Mouse (Mus musculus): Measurements from ENCODE around the gene Mmrn2.
"Not testable (repeated sequence)": the region's sequence is repeated elsewhere in the genome, so short reads cannot be mapped to it uniquely, and the experiment has no call there.

The Mmrn2 gene

DNA sequence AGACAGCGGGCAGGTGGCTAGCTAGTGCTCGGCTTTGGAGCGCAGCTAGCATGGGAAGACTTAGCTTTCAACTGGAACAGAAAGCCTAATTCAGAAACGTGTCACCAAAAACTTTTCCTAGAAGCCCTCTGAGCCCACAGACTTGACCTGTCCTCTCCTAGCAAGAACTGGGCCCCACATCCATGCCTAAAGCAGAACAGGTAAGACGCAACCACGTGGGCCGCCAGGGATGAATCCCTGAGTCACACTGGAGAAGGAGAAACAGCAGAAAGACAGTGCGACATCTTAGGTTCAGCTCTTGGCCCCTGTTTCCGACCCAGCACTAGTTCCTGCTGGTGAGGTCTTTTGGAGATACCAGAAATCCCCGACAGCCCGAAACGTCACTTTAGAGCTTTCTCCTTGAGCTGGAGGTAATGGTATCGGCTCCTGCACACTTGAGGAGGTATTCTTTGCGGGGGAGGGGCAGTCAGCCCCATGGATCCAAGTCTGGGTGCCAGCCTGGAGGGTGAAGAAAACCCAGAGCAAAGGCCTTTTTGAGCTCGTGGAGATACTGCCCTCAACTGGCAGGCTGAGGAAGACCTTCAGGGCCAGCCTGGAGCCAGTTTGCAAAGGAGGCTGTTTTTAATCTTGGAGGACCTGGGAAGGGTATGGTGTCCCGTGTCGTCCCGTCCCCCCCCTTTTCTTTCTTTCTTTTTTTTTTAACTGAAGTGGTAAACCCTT, 12.4 kb upstream of the Mmrn2 start:
- peak; percentile 82 for DNase-seq (ENCODE audit: low read depth)

DNA sequence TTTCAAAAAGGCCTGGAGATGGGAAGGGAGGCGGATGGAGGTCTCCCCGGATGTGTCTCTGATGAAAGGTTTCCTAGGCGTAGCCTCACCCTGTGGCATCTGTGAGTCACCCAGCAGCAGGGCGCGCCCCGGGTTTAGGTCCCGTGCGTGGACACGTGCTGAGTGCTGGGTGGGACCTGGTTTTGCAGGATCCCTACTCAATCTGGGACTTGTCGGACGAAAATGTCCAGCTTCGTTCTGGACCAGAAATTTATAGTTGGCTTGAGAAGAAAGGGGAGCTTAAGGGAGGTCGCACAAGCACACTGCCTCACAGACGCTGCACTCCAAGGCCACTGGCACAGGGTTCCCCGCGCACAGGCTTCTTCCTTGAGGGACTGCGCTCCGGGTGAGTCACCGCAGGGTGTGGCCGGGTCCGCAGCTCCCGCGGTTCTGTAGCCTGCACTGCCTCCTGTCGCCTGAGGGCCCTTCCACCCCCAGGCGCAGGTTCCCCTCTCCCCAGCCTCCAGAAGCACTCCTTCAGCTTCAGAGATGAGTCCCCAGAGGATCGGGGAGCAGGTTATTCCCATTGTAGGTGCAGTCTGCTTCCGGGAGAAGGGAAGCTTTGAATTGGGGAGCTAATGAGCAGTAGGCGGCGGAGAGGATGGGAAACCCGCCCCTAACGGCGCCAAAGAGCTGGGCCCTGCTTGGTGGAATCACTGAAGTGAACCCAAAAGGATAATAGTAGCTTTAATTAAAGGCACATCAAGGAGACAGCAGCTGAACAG, 11.6 kb upstream of the Mmrn2 start:
- peak; percentile 87 for DNase-seq (ENCODE audit: low read depth)

DNA sequence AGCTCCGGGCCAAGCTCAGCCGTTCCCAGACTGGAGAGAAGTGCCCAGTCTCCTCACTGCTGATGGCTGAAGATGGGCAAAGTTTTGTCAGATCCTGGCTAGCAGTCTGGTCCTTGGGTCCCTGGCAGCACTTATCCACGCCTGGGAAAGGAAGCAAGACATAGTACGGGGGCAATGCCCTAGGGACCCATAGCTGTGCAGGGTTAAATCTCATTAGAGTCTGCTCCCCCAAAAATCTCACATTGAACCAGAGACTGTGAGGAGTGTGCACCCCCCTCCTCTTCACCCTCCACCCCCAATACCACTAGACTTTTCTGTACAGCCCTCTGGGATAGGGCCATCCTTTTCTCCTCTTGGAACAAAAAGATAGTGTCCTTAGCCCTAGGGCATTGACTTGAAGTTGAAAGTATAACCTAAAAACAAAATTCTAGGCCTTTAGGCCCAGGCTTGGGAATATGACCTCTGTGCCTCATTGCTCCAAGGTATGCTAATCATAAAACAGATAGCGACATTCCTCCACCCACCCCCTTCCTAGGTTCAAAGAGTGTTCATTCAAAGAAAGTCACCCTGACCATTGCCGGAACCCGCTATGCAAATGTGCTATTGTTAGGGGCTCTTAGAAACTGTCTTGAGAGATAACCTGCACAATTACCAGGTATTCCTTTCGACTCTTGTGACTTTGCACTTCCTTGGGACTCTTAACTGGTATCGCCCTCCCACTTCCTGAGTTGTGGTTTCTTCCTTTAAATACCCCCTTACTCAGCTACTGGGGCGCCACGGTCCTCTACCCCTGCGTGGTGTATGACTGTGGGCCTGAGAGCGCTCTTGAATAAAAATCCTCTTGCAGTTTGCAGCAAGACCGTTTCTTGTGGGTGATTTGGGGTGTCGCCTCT, 10.8 kb upstream of the Mmrn2 start:
- not testable (repeated sequence) for DNase-seq (ENCODE audit: low read depth)

DNA sequence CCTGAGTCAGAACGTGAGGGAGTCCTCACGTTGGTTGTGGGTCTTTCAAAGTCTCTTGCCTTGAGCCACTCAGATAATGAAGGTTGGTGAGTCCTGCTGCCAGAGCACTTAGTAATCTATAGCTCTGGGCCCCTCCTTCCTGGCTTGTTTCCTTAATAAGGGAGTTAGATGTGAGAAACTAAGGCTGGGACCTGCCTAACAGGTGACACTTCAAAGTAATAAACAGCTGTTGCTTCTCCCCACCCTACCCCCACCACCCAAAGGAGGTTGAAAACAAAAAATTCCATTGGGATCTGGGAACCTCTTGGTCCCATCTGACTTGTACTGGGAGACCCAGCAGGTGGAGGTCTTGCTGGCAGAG, 10.1 kb upstream of the Mmrn2 start:
- DNase-seq (ENCODE audit: low read depth), result no peak

DNA sequence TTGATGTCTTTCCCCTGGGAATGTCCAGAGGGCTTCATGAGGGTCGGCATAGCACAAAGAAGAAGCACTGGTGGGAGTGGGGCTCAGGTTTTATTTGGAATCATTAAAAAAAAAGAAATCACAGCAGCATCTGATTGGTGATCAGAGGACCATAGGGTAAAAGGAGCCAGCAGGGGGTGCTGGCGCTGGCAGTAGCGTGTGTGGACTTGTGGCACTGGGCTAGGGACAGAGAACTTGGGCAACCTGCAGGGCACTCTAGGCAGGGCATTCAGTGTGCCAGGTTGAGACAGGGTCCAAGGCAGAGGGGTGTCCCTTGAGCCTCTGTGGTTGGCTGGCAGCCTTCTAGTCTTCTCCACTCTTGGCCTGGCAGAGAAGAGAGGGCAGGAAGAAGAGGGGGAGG, 5.1 kb upstream of the Mmrn2 start:
- DNase-seq (ENCODE audit: low read depth), result peak; percentile 19

DNA sequence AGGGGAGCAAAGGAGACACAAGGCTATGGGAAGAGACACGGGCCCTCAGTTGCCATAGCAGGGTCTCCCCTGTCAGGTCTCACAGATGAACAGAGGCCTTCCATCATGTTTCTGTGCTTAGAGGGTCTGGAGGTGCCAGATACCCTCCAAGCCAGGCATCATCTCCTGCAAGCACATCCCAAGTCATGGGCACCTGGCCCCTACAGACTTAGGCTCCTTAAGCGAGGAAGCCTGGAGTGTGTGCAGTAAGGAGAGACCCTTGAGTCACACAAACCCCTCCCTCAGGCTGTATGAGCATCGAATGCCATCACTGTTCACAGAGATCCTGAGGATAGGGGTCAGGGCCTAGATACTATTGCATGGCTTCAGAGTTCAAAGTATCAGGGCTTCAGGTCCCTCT, 4.3 kb upstream of the Mmrn2 start:
- DNase-seq (ENCODE audit: low read depth), result no peak

DNA sequence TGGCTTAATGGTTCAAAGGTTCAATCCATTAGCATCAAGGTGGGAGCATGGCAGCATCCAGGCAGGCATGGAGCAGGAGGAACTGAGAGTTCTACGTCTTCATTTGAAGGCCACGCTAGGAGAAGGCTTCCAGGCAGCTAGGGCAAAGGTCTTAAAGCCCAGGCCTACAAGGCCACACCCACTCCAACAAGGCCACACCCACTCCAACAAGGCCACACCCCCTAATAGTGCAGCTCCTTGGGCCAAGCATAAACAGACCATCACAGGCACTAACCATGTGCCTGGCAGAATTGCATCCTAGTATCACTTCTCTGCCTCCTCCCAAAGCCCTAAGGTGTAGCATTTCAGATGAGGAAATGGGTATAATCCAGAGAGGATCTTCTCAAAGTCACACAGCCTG, 3.5 kb upstream of the Mmrn2 start:
- DNase-seq (ENCODE audit: low read depth), result no peak

DNA sequence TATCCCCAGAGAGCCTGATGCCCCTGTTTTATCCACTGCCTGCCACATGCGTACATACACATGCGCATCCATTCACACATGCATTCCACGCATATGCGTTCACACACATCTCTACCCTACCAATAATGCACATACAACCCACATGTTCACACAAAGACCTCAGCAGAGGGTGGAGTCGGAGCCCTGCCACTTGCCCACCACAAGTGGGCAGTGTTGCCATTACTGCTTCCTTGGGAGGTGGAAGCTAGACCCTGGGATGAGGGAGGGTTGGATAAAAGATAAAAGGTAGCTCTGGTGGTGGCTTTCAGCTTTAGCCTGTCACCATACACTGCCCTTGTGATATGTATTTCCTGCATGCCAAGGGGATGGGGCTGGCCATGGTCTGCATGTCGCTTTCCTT, 2.6 kb upstream of the Mmrn2 start:
- peak; percentile 26 for DNase-seq (ENCODE audit: low read depth)

DNA sequence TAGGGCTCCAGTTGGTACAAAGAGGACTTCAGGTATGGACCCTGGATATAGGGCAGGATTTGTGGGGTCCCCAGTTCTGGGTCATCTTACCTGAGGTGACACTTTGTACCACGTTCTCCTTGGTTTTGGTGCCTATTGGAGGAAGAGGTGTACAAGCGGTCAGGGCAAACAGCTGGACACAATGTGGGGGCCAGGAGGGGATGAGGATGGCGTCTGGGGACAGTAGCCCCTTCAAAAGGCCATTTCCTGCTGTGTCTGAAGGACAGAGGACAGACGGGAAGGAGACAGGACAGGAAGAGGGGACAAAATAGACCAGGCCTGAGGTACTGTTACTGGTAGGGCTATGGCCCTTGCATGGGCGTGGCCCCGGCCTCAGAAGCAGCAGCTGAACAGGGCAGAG, 1.7 kb upstream of the Mmrn2 start:
- DNase-seq (ENCODE audit: low read depth), result no peak

DNA sequence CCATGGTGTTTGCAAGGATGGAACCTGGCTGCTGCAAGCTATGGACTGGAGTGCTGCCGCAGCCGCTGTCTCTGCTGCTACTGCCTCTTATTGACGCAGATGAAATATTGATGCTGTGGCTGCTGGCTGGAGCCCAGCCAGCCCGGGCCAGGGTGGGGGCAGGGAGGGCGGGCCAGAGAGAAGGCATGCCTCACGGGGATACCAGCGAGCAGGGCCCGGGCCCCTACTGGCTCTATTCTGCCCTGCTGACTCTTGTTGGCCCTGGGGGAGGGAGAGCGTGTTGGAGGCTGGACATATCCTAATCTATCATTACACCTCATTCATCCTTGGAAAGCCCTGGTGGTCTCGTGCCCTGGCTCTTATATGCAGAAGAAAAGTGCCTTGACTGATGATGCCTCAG, 688 bp upstream of the Mmrn2 start, which contains the start of gene Sncg:
Gene Sncg, minus strand, starts transcription at position 213 of the 400 bp plus-strand sequence.
- no peak for DNase-seq (ENCODE audit: low read depth)

DNA sequence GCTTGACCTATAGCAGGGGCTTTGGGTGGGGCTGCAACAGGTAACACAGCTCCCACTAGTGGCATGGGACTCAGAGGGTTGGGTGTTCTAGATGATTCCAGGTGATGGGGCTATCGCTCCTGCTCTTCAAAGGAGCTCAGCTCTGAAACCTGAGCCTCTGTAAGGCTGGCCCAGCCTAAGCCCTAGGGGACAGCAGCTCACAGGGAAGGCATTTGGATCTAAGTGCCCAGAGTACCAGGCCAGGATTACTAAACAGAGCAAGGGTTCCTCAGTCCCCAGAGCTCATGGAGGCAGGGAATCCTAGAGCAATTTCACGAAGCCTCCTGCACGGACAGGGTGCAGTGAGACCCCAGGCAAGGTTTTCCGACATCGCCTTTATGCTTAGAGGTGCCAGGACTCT, 676 bp downstream of the Mmrn2 start:
- DNase-seq (ENCODE audit: low read depth), result no peak

DNA sequence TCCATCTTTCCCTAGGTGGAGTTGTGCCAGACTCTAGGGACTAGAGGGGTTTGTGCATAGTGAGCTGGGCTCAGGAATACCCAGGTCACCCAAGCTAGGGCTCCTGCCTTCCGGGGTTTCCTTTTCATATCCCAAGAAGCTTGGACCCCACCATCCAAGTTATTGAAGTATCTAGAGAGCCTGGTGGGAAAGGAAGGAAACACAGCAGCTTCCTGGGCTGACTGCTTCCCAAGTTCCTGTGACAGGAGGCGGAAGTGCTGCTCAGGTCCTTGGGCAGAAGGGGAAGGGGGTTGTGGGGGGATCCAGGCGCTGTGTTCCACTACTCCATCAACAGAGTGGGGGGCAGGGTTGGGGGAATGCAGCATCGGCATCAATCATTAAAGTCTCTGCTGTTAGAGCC, 1.9 kb downstream of the Mmrn2 start:
- DNase-seq (ENCODE audit: low read depth), result no peak

DNA sequence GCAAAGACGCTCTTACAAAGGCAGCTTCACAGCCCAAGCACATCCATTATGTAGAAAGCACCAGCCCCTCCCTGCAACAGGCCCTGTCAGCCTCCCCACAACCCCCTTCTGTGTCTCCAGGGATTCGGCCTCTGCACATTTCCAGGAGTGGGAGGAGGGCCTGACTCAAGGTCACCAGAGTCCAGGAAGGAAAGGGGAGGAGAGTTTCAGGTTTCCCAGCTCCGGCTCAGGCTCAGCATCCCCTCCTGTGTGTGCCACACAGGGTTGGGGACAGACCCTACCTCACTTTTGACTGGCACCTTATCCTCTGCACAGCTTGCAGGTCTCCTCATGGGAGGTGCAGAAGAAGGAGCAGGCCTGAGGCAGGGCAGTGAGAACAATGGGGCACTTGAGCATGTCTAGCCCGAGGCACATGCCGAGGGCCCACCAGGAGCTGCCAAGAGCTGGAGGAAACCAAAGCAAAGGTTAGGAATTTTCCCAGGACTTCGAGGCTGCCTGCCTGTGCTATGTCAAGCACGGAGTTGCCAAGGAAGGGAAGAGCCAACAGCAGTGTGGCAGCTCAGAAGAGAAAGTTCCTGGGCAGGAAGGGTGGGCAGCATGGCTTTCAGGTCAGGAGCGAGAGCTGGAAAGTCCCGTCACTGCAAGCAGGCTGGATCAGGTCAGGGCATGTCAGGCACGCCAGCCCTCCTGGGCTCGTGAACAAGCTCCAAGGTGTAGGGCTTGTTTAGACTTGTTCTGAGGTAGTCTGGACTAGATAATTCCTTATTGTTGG, 3.5 kb downstream of the Mmrn2 start:
- no peak for DNase-seq (ENCODE audit: low read depth)

DNA sequence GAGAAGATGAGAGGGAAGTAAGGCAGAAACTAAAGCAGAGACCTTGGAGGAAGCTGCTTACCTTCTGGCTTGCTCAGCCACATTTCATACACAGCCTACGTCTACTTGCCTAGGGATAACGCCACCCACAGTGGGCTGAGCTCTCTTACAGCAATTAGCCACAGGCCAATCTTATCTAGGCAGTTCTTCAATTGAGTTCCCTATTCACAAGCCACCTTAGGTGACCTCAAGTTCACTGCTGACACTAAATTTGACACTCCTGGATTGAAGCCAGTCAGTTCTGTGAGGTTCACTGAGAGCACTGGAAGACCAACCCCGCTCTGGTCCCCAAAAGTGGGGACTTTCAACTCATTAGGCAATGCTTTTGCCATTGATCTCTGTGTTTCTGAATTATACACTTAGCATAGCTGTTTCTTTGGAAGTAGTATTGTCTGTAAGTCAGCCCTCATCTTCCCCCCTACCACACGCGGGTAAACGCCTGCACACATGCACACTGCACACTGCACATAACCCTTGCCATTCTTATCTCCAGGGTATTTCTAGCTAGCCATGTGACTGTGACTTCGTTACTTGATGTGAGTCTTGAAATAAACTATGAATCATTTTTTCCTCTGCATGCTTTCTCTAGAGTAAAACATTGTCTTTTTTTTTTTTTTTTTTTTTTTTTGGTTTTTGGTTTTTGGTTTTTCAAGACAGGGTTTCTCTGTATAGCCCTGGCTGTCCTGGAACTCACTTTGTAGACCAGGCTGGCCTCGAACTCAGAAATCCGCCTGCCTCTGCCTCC, 7.8 kb downstream of the Mmrn2 start:
- DNase-seq (ENCODE audit: low read depth), result peak; percentile 7

DNA sequence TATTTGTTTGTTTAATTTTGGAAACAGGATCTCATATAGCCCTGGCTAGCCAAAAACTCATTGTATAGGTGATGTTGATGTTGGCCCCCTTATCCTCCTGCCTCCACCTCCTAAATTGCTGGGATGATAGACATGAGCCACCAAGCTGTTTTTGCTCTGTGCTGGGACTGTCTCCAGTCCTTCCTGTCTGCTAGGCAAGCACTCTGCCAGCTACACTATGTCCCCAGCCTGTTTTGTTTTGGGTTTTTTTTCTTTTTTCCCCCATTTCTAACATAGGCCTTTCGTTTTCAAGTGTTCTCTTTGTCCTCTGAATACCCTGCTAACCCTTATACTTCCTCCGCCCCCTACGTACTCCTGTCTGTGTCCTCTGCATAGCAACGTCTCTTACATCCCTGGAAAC, 18.0 kb downstream of the Mmrn2 start:
- no peak for DNase-seq (ENCODE audit: low read depth)

DNA sequence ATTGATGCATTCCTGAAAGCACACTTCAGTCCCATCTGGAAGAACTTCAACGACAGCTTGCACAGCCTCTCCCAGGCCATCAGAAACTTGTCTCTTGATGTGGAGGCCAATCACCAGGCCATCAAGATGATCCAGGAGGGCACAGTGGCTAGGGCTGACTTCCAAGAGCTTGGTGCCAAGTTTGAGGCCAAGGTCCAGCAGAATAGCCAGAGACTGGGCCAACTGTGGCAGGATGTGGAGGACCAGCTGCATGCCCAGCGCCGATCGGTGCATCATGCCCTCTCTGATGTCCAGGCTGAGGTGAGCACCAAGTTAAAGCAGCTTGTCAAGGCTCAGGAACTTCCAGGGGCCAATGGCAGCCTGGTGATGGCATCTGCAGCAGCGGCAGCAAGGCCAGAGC, 22.6 kb downstream of the Mmrn2 start:
- DNase-seq (ENCODE audit: low read depth), result no peak

DNA sequence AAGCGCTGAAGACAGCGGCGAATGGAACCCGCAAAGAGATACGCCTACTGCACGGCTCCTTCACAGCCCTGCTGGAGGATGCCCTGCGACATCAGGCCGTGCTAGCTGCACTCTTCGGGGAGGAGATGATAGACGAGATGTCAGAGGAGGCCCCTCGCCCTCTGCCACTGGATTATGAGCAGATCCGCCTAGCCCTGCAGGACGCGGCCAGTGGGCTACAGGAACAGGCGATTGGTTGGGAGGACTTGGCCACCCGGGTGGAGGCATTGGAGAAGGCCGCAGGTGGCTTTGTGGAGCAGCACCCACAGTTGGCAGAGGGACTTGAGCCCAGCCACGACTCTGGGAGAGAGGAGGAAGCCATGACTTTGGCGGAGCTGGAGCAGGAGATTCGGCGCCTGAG, 23.6 kb downstream of the Mmrn2 start:
- no peak for DNase-seq (ENCODE audit: low read depth)

DNA sequence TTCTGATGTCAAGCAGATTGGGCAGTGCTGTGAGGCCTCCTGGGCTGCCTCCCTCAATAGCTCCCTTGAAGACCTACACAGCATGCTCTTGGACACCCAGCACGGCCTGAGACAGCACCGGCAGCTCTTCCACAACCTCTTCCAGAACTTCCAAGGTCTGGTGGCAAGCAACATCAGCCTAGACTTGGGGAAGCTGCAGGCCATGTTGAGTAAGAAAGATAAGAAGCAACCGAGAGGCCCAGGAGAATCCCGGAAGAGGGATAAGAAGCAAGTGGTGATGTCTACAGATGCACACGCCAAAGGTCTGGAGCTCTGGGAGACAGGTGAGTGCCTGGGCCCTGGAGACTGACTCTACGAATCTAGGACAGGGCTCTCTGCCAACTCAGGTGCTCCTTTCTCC, 24.0 kb downstream of the Mmrn2 start:
- DNase-seq (ENCODE audit: low read depth), result no peak

DNA sequence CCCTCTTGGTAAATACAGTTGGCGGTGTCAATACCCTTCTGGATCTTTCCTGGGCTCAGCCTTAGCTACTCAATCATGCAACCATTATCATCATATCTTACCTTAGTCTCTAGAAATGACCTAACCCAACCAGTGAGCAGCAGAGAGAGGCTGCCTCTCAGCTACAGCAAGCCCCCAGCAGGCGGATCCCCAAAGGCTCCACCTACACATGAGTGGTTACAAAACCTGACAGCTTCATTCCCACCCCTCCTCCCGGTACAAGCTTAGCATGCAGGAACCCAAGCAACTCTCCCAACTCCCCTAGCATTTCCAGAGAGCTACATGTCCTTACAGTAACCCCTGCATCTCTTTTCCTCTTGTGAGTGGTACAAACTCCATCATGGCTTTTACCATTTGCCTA, 24.8 kb downstream of the Mmrn2 start:
- no peak for DNase-seq (ENCODE audit: low read depth)

DNA sequence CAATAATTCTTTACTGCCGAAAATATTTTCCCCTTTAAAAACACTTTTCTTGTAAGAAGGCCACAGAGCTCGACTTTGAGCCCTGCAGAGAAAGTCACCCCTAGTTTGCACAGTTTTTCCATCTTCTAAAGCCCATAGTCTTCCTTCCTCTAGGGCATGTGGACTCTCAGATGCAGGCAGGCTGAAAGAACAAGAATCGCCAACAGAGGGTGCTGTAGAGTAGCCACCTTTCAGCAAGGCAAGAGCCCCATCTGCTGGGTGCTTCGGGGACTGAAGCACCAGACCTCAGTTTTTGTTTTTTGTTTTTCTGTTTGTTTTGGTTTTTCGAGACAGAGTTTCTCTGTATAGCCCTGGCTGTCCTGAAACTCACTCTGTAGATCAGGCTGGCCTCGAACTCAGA, 25.9 kb downstream of the Mmrn2 start:
- DNase-seq (ENCODE audit: low read depth), result peak; percentile 80

DNA sequence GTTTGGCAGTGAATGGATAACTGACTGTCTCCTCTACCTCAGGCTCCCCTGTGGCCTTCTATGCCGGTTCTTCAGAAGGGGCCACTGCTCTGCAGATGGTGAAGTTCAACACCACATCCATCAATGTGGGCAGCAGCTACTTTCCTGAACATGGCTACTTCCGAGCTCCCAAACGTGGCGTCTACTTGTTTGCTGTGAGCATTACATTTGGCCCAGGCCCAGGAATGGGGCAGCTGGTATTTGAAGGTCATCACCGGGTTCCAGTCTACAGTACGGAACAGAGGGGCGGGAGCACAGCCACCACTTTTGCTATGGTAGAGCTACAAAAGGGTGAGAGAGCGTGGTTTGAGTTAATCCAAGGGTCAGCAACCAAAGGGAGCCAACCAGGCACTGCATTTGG, 27.6 kb downstream of the Mmrn2 start:
- DNase-seq (ENCODE audit: low read depth), result no peak

Data from 416B (cell line).